Comparison of ENCODE assay signal across 8 mouse cellular contexts in genomic region chr10:23348893-23349391, GRCm38 (mm10). TPM values are rescaled to one million over a fixed set of nuclear protein-coding genes. Genes with fewer than 3 reads are reported as not detected.
A peak's percentile ranks its signal among the peaks of the same experiment; 100 is the strongest.
DNase-seq lines count a peak whose midpoint lies in the region; ATAC-seq and TF ChIP-seq lines count a peak whose summit lies in the region.

No protein-coding gene starts in this region.

- no peak overlapping the region for H3K27ac ChIP-seq in heart, embryonic 14.5 days (replicated peaks in 1 of 2; ENCODE audit: control insufficient read depth in 1 of 2, insufficient read depth in 1 of 2, low read depth in 2 of 2, low read length in 2 of 2)
- no peak overlapping the region for H3K27ac ChIP-seq in ES-E14 (ENCODE audit: insufficient read depth, low read depth, low read length, poor library complexity, severe bottlenecking)
- peak overlapping the region; percentile 91 for H3K27ac ChIP-seq in embryonic facial prominence, embryonic 13.5 days
- peak overlapping the region; percentile 79 for H3K27ac ChIP-seq in hindbrain, embryonic 12.5 days
- peak overlapping the region; percentile 94 for H3K27ac ChIP-seq in midbrain, embryonic 10.5 days (replicated peaks)

- WGBS in heart, embryonic 14.5 days = under 1% methylated on average over 22 of the region's 22 CpGs
- WGBS in embryonic facial prominence, embryonic 13.5 days = under 1% methylated on average over 22 of the region's 22 CpGs
- under 1% methylated on average over 22 of the region's 22 CpGs for WGBS in hindbrain, embryonic 12.5 days
- under 1% methylated on average over 22 of the region's 22 CpGs for WGBS in midbrain, embryonic 10.5 days

- in situ Hi-C loops in ES-E14 (cut with MboI; ENCODE audit: low sequenced_read_pairs in 2 of 2, unreplicated experiment in 2 of 2) = no loop called here

- peak overlapping the region; percentile 65 to 67 for H3K4me3 ChIP-seq in heart, embryonic 14.5 days (ENCODE audit: control insufficient read depth in 1 of 2, insufficient read depth in 1 of 2, low read depth in 1 of 2, low read length in 2 of 2)
- peak overlapping the region; percentile 61 to 72 for H3K4me3 ChIP-seq in ES-E14 (ENCODE audit: insufficient read depth in 1 of 2, low read depth in 1 of 2, low read length in 2 of 2, poor library complexity in 1 of 2, severe bottlenecking in 1 of 2)
- peak overlapping the region; percentile 68 for H3K4me3 ChIP-seq in embryonic facial prominence, embryonic 13.5 days
- H3K4me3 ChIP-seq in hindbrain, embryonic 12.5 days = peak overlapping the region; percentile 68
- peak overlapping the region; percentile 79 for H3K4me3 ChIP-seq in midbrain, embryonic 10.5 days

- no peaks in the 10 kb centered on the region for H3K36me3 ChIP-seq in heart, embryonic 14.5 days (ENCODE audit: control insufficient read depth, insufficient read depth, low read length)
- no peaks in the 10 kb centered on the region for H3K36me3 ChIP-seq in ES-E14 (ENCODE audit: control insufficient read depth, insufficient read depth, low read length, poor library complexity, severe bottlenecking)
- H3K36me3 ChIP-seq in embryonic facial prominence, embryonic 13.5 days = no peaks in the 10 kb centered on the region
- H3K36me3 ChIP-seq in hindbrain, embryonic 12.5 days = no peaks in the 10 kb centered on the region
- H3K36me3 ChIP-seq in midbrain, embryonic 10.5 days = no peaks in the 10 kb centered on the region

- H3K4me2 ChIP-seq in heart, embryonic 14.5 days (ENCODE audit: low read length) = peak overlapping the region; percentile 94
- H3K4me2 ChIP-seq in embryonic facial prominence, embryonic 13.5 days = peak overlapping the region; percentile 88
- peak overlapping the region; percentile 96 for H3K4me2 ChIP-seq in hindbrain, embryonic 12.5 days (replicated peaks)

- H3K9ac ChIP-seq in heart, embryonic 14.5 days (ENCODE audit: low read length) = peak overlapping the region; percentile 67
- no peak overlapping the region for H3K9ac ChIP-seq in ES-E14 (ENCODE audit: insufficient read depth, low read depth, low read length, poor library complexity, severe bottlenecking)
- H3K9ac ChIP-seq in embryonic facial prominence, embryonic 13.5 days = peak overlapping the region; percentile 87
- peak overlapping the region; percentile 74 for H3K9ac ChIP-seq in hindbrain, embryonic 12.5 days

- no peak for ATAC-seq in heart, embryonic 14.5 days (ENCODE audit: insufficient number of reproducible peaks, insufficient read depth, low FRiP score, low read depth)
- 0 out of 2 replicates have a peak, but pooled peaks have one; percentile 11 for ATAC-seq in embryonic facial prominence, embryonic 13.5 days (ENCODE audit: insufficient number of reproducible peaks, insufficient read depth, low FRiP score, low TSS enrichment, low read depth)
- ATAC-seq in hindbrain, embryonic 12.5 days (ENCODE audit: low FRiP score) = peak; percentile 49

- no peak for DNase-seq in heart, adult 8-10 months (ENCODE audit: low spot score)
- no peak for DNase-seq in ES-E14 (ENCODE audit: low read depth, low spot score)
- DNase-seq in midbrain, embryonic 10.5 days (ENCODE audit: low spot score) = peak; percentile 55
- DNase-seq in MN1 (ENCODE audit: low spot score) = no peak
- DNase-seq in thymus, postnatal 14 days = no peak

- H3K4me1 ChIP-seq in heart, embryonic 14.5 days (ENCODE audit: control insufficient read depth in 2 of 2, insufficient read depth in 2 of 2, low read length in 2 of 2) = peaks cover 2 to 11% of the 10 kb centered on the region in 2 experiments
- H3K4me1 ChIP-seq in ES-E14 (ENCODE audit: control insufficient read depth in 2 of 2, insufficient read depth in 2 of 2, low read length in 2 of 2, poor library complexity in 1 of 2) = 0 out of 4 replicates have a peak, but pooled peaks cover 0 to 2% of the 10 kb centered on the region in 2 experiments
- H3K4me1 ChIP-seq in embryonic facial prominence, embryonic 13.5 days = peaks cover 17% of the 10 kb centered on the region; the same call in 1 of the 2 replicates
- H3K4me1 ChIP-seq in hindbrain, embryonic 12.5 days = peaks cover 18% of the 10 kb centered on the region
- peaks cover 26% of the 10 kb centered on the region for H3K4me1 ChIP-seq in midbrain, embryonic 10.5 days

- H3K27me3 ChIP-seq in heart, embryonic 14.5 days (ENCODE audit: control insufficient read depth, insufficient read depth, low read length) = peaks cover 30% of the 10 kb centered on the region
- no peaks in the 10 kb centered on the region; the same call in 1 of the 2 replicates for H3K27me3 ChIP-seq in embryonic facial prominence, embryonic 13.5 days
- peaks cover 15% of the 10 kb centered on the region for H3K27me3 ChIP-seq in hindbrain, embryonic 12.5 days
- peaks cover 58% of the 10 kb centered on the region for H3K27me3 ChIP-seq in midbrain, embryonic 10.5 days (ENCODE audit: low read depth, poor library complexity, severe bottlenecking)

- H3K9me3 ChIP-seq in heart, embryonic 14.5 days (ENCODE audit: control insufficient read depth, low read length) = no peaks in the 10 kb centered on the region
- no peaks in the 10 kb centered on the region for H3K9me3 ChIP-seq in ES-E14 (ENCODE audit: control insufficient read depth, insufficient read depth, low read depth, low read length)
- no peaks in the 10 kb centered on the region for H3K9me3 ChIP-seq in embryonic facial prominence, embryonic 13.5 days
- H3K9me3 ChIP-seq in hindbrain, embryonic 12.5 days (replicated peaks) = no peaks in the 10 kb centered on the region
- H3K9me3 ChIP-seq in midbrain, embryonic 10.5 days (replicated peaks) = no peaks in the 10 kb centered on the region

TF ChIP-seq in ES-E14, 5 proteins besides CTCF, POLR2A, EP300 and RAD21:
- TF ChIP-seq ZC3H11A (IDR thresholded peaks at IDR 0.05; ENCODE audit: borderline replicate concordance, low read depth, low read length) = no peak
- TF ChIP-seq CHD2 (IDR thresholded peaks at IDR 0.05; ENCODE audit: low read depth, low read length) = no peak
- TF ChIP-seq MAFK (IDR thresholded peaks at IDR 0.05; ENCODE audit: insufficient read depth, low read depth, low read length) = no peak
- TF ChIP-seq ZNF384 (IDR thresholded peaks at IDR 0.05; ENCODE audit: low read depth, low read length) = no peak
- no peak for TF ChIP-seq HCFC1 (IDR thresholded peaks at IDR 0.05; ENCODE audit: borderline replicate concordance, insufficient read depth, low read length)

RNA-seq across cellular contexts. Expression of gene Eya4, which starts 1.6 kb away (rescaled TPM):
- 0.71 and 0.96 TPM in 2 replicates for polyA plus RNA-seq in heart, embryonic 14.5 days (2014; fragmentation: Nextera tagmentation; extraction: Ambion mirVana)
- under 1 TPM; 0.11 to 0.57 (median 0.33) TPM for total RNA-seq in heart, adult 8-10 months (2022)
- 0.37 and 1.5 TPM in 2 replicates for total RNA-seq in ES-E14 (2012; rRNA removed)
- 13.1 and 14.4 TPM in 2 replicates for polyA plus RNA-seq in embryonic facial prominence, embryonic 13.5 days (2015; fragmentation: Nextera tagmentation; extraction: Ambion mirVana)
- 7.9 and 8.3 TPM in 2 replicates for polyA plus RNA-seq in hindbrain, embryonic 12.5 days (2016; fragmentation: Nextera tagmentation; extraction: Ambion mirVana)
- polyA plus RNA-seq in midbrain, embryonic 10.5 days (2016; fragmentation: Nextera tagmentation; extraction: Ambion mirVana) = 2.2 and 2.3 TPM in 2 replicates

Comparison
In these comparisons a context has a peak if more than half of its experiments do, and no peak if none do; other contexts are left out.
1. H3K27ac ChIP-seq: peak in embryonic facial prominence, embryonic 13.5 days (single experiment), hindbrain, embryonic 12.5 days (single experiment) and midbrain, embryonic 10.5 days (single experiment); none in heart, embryonic 14.5 days (0 of 2) and ES-E14 (single experiment).
2. Peak in every context shown above with its lines, with median percentiles within 50 percentile points of each other: H3K4me2 ChIP-seq and H3K4me3 ChIP-seq.